Mouse (Mus musculus): ENCODE measurements at regions not wholly inside any gene's neighbourhood (a gene's known extent, or its start where the extent isn't known, plus 50 kb on each side); places are given as distances from the start of the nearest gene placed in this dataset.

GRCm38 (mm10) chr3:149783903-149784608 lies 793.7 kb upstream of the Adgrl2 start:
- Histone ChIP-seq H3K9ac (replicated peaks; ENCODE audit: low read depth, low read length) (no peak overlapping the region), H3K4me2 (ENCODE audit: low read depth, low read length) (no peak overlapping the region), H3K27ac (ENCODE audit: low read depth, low read length) (no peak overlapping the region), H3K4me3 (ENCODE audit: low read depth, low read length) (no peak overlapping the region), H3K9me3 (ENCODE audit: control insufficient read depth, low read length) (no peaks in the 10 kb centered on the region), H3K27me3 (ENCODE audit: control insufficient read depth, insufficient read depth, low read length) (no peaks in the 10 kb centered on the region), H3K36me3 (ENCODE audit: control insufficient read depth, insufficient read depth, low read length) (no peaks in the 10 kb centered on the region), H3K4me1 (ENCODE audit: control insufficient read depth, insufficient read depth, low read length) (no peaks in the 10 kb centered on the region)
- WGBS, result 45% methylated on average over 2 of the region's 2 CpGs
- no peak for ATAC-seq (ENCODE audit: low read depth)

GRCm38 (mm10) chr3:149767847-149768421 lies 777.6 kb upstream of the Adgrl2 start:
- H3K9ac ChIP-seq (replicated peaks; ENCODE audit: low read depth, low read length), result no peak overlapping the region
- H3K4me2 ChIP-seq (ENCODE audit: low read depth, low read length), result no peak overlapping the region
- no peaks in the 10 kb centered on the region for H3K9me3 ChIP-seq (ENCODE audit: control insufficient read depth, low read length)
- H3K27ac ChIP-seq (ENCODE audit: low read depth, low read length), result no peak overlapping the region
- H3K36me3 ChIP-seq (ENCODE audit: control insufficient read depth, insufficient read depth, low read length), result no peaks in the 10 kb centered on the region
- H3K4me3 ChIP-seq (ENCODE audit: low read depth, low read length), result no peak overlapping the region
- 74% methylated on average over 2 of the region's 2 CpGs for WGBS
- no peaks in the 10 kb centered on the region for H3K27me3 ChIP-seq (ENCODE audit: control insufficient read depth, insufficient read depth, low read length)
- no peak for ATAC-seq (ENCODE audit: low read depth)
- H3K4me1 ChIP-seq (ENCODE audit: control insufficient read depth, insufficient read depth, low read length), result no peaks in the 10 kb centered on the region

GRCm38 (mm10) chr3:149761245-149761644 lies 770.9 kb upstream of the Adgrl2 start:
- ATAC-seq (ENCODE audit: low read depth), result no peak
- WGBS, result 93% methylated on average over 2 of the region's 2 CpGs
- Histone ChIP-seq H3K4me3 (ENCODE audit: low read depth, low read length) (no peak overlapping the region), H3K4me2 (ENCODE audit: low read depth, low read length) (no peak overlapping the region), H3K36me3 (ENCODE audit: control insufficient read depth, insufficient read depth, low read length) (no peaks in the 10 kb centered on the region), H3K4me1 (ENCODE audit: control insufficient read depth, insufficient read depth, low read length) (no peaks in the 10 kb centered on the region), H3K9me3 (ENCODE audit: control insufficient read depth, low read length) (no peaks in the 10 kb centered on the region), H3K27ac (ENCODE audit: low read depth, low read length) (no peak overlapping the region), H3K9ac (replicated peaks; ENCODE audit: low read depth, low read length) (no peak overlapping the region), H3K27me3 (ENCODE audit: control insufficient read depth, insufficient read depth, low read length) (no peaks in the 10 kb centered on the region)

GRCm38 (mm10) chr3:149757910-149758592 lies 767.7 kb upstream of the Adgrl2 start:
- Histone ChIP-seq H3K27me3 (ENCODE audit: control insufficient read depth, insufficient read depth, low read length) (no peaks in the 10 kb centered on the region), H3K27ac (ENCODE audit: low read depth, low read length) (no peak overlapping the region), H3K4me2 (ENCODE audit: low read depth, low read length) (no peak overlapping the region), H3K4me3 (ENCODE audit: low read depth, low read length) (no peak overlapping the region), H3K9me3 (ENCODE audit: control insufficient read depth, low read length) (no peaks in the 10 kb centered on the region), H3K4me1 (ENCODE audit: control insufficient read depth, insufficient read depth, low read length) (no peaks in the 10 kb centered on the region), H3K9ac (replicated peaks; ENCODE audit: low read depth, low read length) (no peak overlapping the region), H3K36me3 (ENCODE audit: control insufficient read depth, insufficient read depth, low read length) (no peaks in the 10 kb centered on the region)
- WGBS, result 78% methylated on average over 6 of the region's 6 CpGs
- ATAC-seq (ENCODE audit: low read depth), result no peak

GRCm38 (mm10) chr3:149736069-149736468 lies 745.7 kb upstream of the Adgrl2 start:
- no peak for ATAC-seq (ENCODE audit: low read depth)
- no peak overlapping the region for H3K4me3 ChIP-seq (ENCODE audit: low read depth, low read length)
- 82% methylated on average over 3 of the region's 3 CpGs for WGBS
- no peaks in the 10 kb centered on the region for H3K36me3 ChIP-seq (ENCODE audit: control insufficient read depth, insufficient read depth, low read length)
- H3K27me3 ChIP-seq (ENCODE audit: control insufficient read depth, insufficient read depth, low read length), result no peaks in the 10 kb centered on the region
- no peaks in the 10 kb centered on the region for H3K9me3 ChIP-seq (ENCODE audit: control insufficient read depth, low read length)
- no peaks in the 10 kb centered on the region for H3K4me1 ChIP-seq (ENCODE audit: control insufficient read depth, insufficient read depth, low read length)
- H3K9ac ChIP-seq (replicated peaks; ENCODE audit: low read depth, low read length), result no peak overlapping the region
- no peak overlapping the region for H3K4me2 ChIP-seq (ENCODE audit: low read depth, low read length)
- no peak overlapping the region for H3K27ac ChIP-seq (ENCODE audit: low read depth, low read length)

GRCm38 (mm10) chr3:149726212-149726611 lies 735.9 kb upstream of the Adgrl2 start:
- Histone ChIP-seq H3K36me3 (ENCODE audit: control insufficient read depth, insufficient read depth, low read length) (no peaks in the 10 kb centered on the region), H3K4me1 (ENCODE audit: control insufficient read depth, insufficient read depth, low read length) (no peaks in the 10 kb centered on the region), H3K4me3 (ENCODE audit: low read depth, low read length) (no peak overlapping the region), H3K9ac (replicated peaks; ENCODE audit: low read depth, low read length) (no peak overlapping the region), H3K9me3 (ENCODE audit: control insufficient read depth, low read length) (no peaks in the 10 kb centered on the region), H3K4me2 (ENCODE audit: low read depth, low read length) (no peak overlapping the region), H3K27me3 (ENCODE audit: control insufficient read depth, insufficient read depth, low read length) (no peaks in the 10 kb centered on the region), H3K27ac (ENCODE audit: low read depth, low read length) (no peak overlapping the region)
- 88% methylated on average over 4 of the region's 4 CpGs for WGBS
- ATAC-seq (ENCODE audit: low read depth), result no peak

- Histone ChIP-seq H3K27me3 (ENCODE audit: control insufficient read depth, insufficient read depth, low read length) (no peaks in the 10 kb centered on the region), H3K36me3 (ENCODE audit: control insufficient read depth, insufficient read depth, low read length) (no peaks in the 10 kb centered on the region), H3K9ac (replicated peaks; ENCODE audit: low read depth, low read length) (no peak overlapping the region), H3K27ac (ENCODE audit: low read depth, low read length) (no peak overlapping the region), H3K4me3 (ENCODE audit: low read depth, low read length) (no peak overlapping the region), H3K9me3 (ENCODE audit: control insufficient read depth, low read length) (no peaks in the 10 kb centered on the region), H3K4me1 (ENCODE audit: control insufficient read depth, insufficient read depth, low read length) (no peaks in the 10 kb centered on the region), H3K4me2 (ENCODE audit: low read depth, low read length) (no peak overlapping the region)
- no peak for ATAC-seq (ENCODE audit: low read depth)
- WGBS, result 94% methylated on average over 3 of the region's 3 CpGs
Observed at GRCm38 (mm10) chr3:149724879-149725278, 734.5 kb upstream of the Adgrl2 start.

GRCm38 (mm10) chr3:149721832-149722231 lies 731.5 kb upstream of the Adgrl2 start:
- WGBS, result 81% methylated on average over 4 of the region's 4 CpGs
- no peaks in the 10 kb centered on the region for H3K27me3 ChIP-seq (ENCODE audit: control insufficient read depth, insufficient read depth, low read length)
- H3K9ac ChIP-seq (replicated peaks; ENCODE audit: low read depth, low read length), result no peak overlapping the region
- ATAC-seq (ENCODE audit: low read depth), result no peak
- no peaks in the 10 kb centered on the region for H3K4me1 ChIP-seq (ENCODE audit: control insufficient read depth, insufficient read depth, low read length)
- no peak overlapping the region for H3K27ac ChIP-seq (ENCODE audit: low read depth, low read length)
- H3K4me2 ChIP-seq (ENCODE audit: low read depth, low read length), result no peak overlapping the region
- no peaks in the 10 kb centered on the region for H3K9me3 ChIP-seq (ENCODE audit: control insufficient read depth, low read length)
- no peaks in the 10 kb centered on the region for H3K36me3 ChIP-seq (ENCODE audit: control insufficient read depth, insufficient read depth, low read length)
- no peak overlapping the region for H3K4me3 ChIP-seq (ENCODE audit: low read depth, low read length)

- Histone ChIP-seq H3K36me3 (ENCODE audit: control insufficient read depth, insufficient read depth, low read length) (no peaks in the 10 kb centered on the region), H3K4me3 (ENCODE audit: low read depth, low read length) (no peak overlapping the region), H3K9me3 (ENCODE audit: control insufficient read depth, low read length) (no peaks in the 10 kb centered on the region), H3K27me3 (ENCODE audit: control insufficient read depth, insufficient read depth, low read length) (no peaks in the 10 kb centered on the region), H3K27ac (ENCODE audit: low read depth, low read length) (no peak overlapping the region), H3K4me1 (ENCODE audit: control insufficient read depth, insufficient read depth, low read length) (no peaks in the 10 kb centered on the region), H3K9ac (replicated peaks; ENCODE audit: low read depth, low read length) (no peak overlapping the region), H3K4me2 (ENCODE audit: low read depth, low read length) (no peak overlapping the region)
- no peak for ATAC-seq (ENCODE audit: low read depth)
- WGBS, result 74% methylated on average over 6 of the region's 6 CpGs
Observed at GRCm38 (mm10) chr3:149720306-149720705, 730.0 kb upstream of the Adgrl2 start.
